Mouse (Mus musculus) liver, embryonic 16.5 days (tissue): ENCODE data around the gene Rnf44. TPM values are rescaled to one million over a fixed set of nuclear protein-coding genes. Genes with fewer than 3 reads are reported as not detected.

ENCODE experiments used
- ATAC-seq: fragments of 200-750 bp; cut with Nextera tagmentation; 2 replicates; pipeline ENCODE4 v1.8.0; 2017; ENCODE audit warnings: low read depth, mild to moderate bottlenecking, moderate number of reproducible peaks, moderate library complexity
- H3K27ac ChIP-seq: fragments of 300-500 bp; sonication (generic); 2 replicates; pipeline ENCODE4 v1.5.1; 2014; ENCODE audit warnings: mild to moderate bottlenecking, low read length
- H3K27me3 ChIP-seq: fragments of 300-500 bp; sonication (generic); 2 replicates; pipeline ENCODE4 v1.6.1; 2014; ENCODE audit warnings: low read depth, low read length, mixed read lengths; ENCODE audit not compliant: control insufficient read depth, insufficient read depth
- H3K36me3 ChIP-seq: fragments of 300-500 bp; sonication (generic); 2 replicates; pipeline ENCODE4 v1.6.1; 2014; ENCODE audit warnings: mild to moderate bottlenecking; ENCODE audit not compliant: control insufficient read depth, insufficient read depth
- H3K4me1 ChIP-seq: fragments of 300-500 bp; sonication (generic); 2 replicates; pipeline ENCODE4 v1.6.1; 2014; ENCODE audit warnings: low read depth, low read length, mixed read lengths; ENCODE audit not compliant: control insufficient read depth
- H3K4me2 ChIP-seq: fragments of 300-500 bp; sonication (generic); 2 replicates; pipeline ENCODE4 v1.6.1; 2014; ENCODE audit warnings: low read depth, low read length, mixed read lengths
- H3K4me3 ChIP-seq: fragments of 300-500 bp; sonication (generic); 2 replicates; pipeline ENCODE4 v1.5.1; 2014; ENCODE audit warnings: low read depth, mild to moderate bottlenecking, low read length
- H3K9ac ChIP-seq: fragments of 300-500 bp; sonication (generic); 2 replicates; pipeline ENCODE4 v1.6.1; 2014; ENCODE audit warnings: low read depth, low read length
- H3K9me3 ChIP-seq: fragments of 300-500 bp; sonication (generic); replicated peaks from 2 replicates; pipeline ENCODE4 v1.6.1; 2016; ENCODE audit warnings: low read length; ENCODE audit not compliant: control insufficient read depth
- WGBS: fragments of 180-500 bp; shearing (Covaris S2); extraction: QIAGEN DNeasy Blood & Tissue Kit; methylation state at CpG from one replicate; pipeline ENCODE4 v1.1.7; 2014; ENCODE audit not compliant: insufficient replicate concordance; 5-methylcytosine and 5-hydroxymethylcytosine counted together
- polyA plus RNA-seq: library from polyadenylated mRNA; unstranded; fragments of >200 nt; fragmentation: Nextera tagmentation; extraction: Ambion mirVana; gene quantifications from 2 replicates; pipeline ENCODE4 v1.2.1, GENCODE M21; 2015

Rnf44 gene
- polyA plus RNA-seq, 1 experiment from 2014 or later: 27.8 TPM

DNA sequence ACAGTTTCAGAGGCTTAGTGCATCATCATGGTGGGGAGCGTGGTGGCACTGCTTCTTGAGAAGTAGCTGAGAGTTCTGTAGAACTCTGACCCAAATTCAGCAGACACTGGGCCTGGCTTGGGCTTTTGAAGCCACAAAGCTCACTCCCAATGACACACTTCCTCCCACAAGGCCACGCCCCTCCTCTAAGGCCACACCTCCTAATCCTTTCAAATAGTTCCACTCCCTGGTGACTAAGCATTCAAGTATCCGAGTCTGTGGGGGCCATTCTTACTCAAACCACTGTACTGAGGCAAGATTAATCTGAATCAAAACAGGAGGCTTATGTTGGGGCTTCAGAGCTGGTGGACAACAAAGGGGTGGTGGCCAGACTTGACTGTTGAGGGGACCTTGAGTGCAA is 17.2 kb upstream of the Rnf44 start:
- Histone ChIP-seq H3K4me3 (no peak overlapping the region), H3K9ac (no peak overlapping the region), H3K4me2 (no peak overlapping the region), H3K4me1 (no peaks in the 10 kb centered on the region), H3K27me3 (no peaks in the 10 kb centered on the region), H3K27ac (no peak overlapping the region), H3K36me3 (no peaks in the 10 kb centered on the region), H3K9me3 (no peaks in the 10 kb centered on the region)
- WGBS: 52% methylated on average over 3 of the region's 3 CpGs
- no peak for ATAC-seq

DNA sequence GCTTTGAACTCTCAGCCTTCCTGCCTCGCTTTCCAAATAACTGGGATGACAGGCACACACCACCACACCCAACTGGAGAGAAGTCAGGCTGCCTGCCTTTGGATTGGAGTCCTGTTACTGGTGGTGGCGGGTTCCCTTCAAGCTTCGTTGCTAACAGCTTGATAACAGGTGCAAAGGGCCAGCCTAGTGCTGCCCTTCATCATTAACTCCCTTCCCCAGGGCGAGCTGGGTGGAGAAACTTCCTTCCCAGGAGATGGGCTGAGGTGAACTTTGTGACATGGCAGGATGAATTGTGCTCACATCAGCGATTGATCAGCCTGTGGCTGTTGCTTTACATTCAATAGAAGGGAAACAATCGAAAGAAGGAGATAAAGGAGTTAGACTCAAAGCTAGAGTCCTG is 11.2 kb upstream of the Rnf44 start:
- WGBS: 42% methylated on average over 6 of the region's 6 CpGs
- Histone ChIP-seq H3K9me3 (no peaks in the 10 kb centered on the region), H3K9ac (no peak overlapping the region), H3K4me2 (no peak overlapping the region), H3K27ac (no peak overlapping the region), H3K27me3 (no peaks in the 10 kb centered on the region), H3K36me3 (no peaks in the 10 kb centered on the region), H3K4me3 (no peak overlapping the region), H3K4me1 (no peaks in the 10 kb centered on the region; the same call in none of the 2 replicates)
- no peak for ATAC-seq

DNA sequence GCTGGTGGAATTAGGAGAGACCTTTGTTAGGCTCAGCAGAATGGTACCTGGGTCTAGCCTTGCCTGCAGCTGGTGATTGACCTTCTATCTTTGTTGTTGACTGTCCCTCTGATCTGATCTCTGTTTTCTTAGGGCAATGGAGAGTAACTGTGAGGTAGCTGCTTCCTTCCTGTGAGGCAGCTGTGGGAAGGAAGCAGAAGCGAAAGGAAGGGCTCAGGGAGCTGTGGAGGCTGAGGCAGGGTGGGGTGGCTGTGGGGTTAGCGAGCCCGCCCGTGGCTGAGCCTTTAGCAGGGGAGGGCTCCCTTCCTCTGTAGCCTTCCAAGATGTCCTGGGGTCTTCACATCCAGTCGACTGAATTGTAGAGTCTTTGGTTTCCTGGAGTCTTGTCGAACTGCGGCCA is 8.8 kb upstream of the Rnf44 start:
- Histone ChIP-seq H3K27ac (no peak overlapping the region), H3K36me3 (no peaks in the 10 kb centered on the region), H3K9me3 (no peaks in the 10 kb centered on the region), H3K9ac (no peak overlapping the region), H3K4me1 (no peaks in the 10 kb centered on the region; the same call in none of the 2 replicates), H3K4me3 (no peak overlapping the region), H3K4me2 (peak overlapping the region; percentile 2), H3K27me3 (no peaks in the 10 kb centered on the region)
- 35% methylated on average over 7 of the region's 7 CpGs for WGBS
- no peak for ATAC-seq

DNA sequence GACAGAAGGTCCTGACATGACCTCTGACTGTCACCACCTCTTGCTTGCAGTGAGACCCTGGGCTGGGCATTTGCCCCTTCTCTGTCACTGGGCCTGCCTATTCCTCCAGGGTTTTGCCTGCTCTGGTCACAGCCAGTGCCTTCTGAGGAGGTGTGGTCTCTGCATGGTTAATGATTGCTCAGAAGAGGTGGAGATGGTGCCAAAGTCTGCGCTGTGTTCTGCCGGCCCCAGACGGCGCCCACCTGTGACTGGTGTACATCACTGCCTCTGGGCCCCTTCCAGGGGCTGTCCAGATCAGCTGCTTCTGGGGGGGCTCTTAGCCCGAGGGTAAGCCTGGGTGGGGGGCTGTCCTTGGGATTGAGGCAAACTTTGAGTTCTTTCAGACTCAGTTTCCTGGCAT is 7.5 kb upstream of the Rnf44 start, which contains the start of gene Cdhr2:
Cdhr2 (plus strand) TSS at position 219 of the 400 bp plus-strand sequence.
- Histone ChIP-seq H3K4me3 (peak within 1 kb of the TSS; percentile 40), H3K27me3 (no peaks in the 10 kb centered on the region), H3K4me1 (no peaks in the 10 kb centered on the region; the same call in none of the 2 replicates), H3K9me3 (no peaks in the 10 kb centered on the region), H3K27ac (peak within 1 kb of the TSS; percentile 13; the same call in 1 of the 2 replicates), H3K9ac (no peak within 1 kb of the TSS; the same call in 1 of the 2 replicates), H3K4me2 (peak within 1 kb of the TSS; percentile 2), H3K36me3 (no peaks in the 10 kb centered on the region)
- ATAC-seq: peak; percentile 86
- WGBS: 49% methylated on average over 5 of the region's 5 CpGs

DNA sequence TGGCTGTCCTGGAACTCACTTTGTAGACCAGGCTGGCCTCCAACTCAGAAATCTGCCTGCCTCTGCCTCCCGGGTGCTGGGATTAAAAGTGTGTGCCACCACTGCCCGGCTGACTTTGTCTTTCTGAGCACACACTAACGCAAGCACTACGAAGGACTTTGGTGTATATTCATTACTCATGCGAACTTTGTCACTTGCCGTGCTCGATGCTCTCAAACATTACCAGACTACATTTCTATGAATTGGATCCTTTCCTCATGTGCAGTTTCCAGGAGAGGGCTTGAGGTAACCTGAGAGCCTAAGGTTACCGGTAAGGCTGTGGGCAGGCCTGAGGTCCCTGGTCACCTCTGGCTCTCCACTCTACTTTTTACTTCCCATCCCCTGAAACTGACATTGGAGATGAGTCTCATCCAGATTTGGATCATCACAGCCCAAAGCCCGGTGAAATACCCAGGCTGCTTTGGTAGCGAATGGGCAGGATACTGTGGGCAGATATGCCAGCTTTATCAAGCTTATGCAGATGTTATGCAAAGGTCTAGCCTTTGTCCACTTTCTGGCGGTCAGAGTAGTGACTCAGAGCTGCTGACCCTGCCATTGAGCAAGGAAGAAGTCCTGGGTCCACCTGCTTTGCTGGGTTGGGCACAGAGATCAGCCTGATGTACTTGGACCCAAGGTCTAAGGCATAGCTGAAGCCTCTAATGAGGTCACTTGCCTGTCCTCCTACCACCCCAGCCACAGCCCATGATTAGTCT is 1.9 kb upstream of the Rnf44 start:
- Histone ChIP-seq H3K4me1 (peaks cover 29% of the 10 kb centered on the region), H3K9ac (no peak overlapping the region), H3K4me2 (no peak overlapping the region), H3K27me3 (no peaks in the 10 kb centered on the region), H3K27ac (no peak overlapping the region), H3K9me3 (no peaks in the 10 kb centered on the region), H3K36me3 (no peaks in the 10 kb centered on the region), H3K4me3 (no peak overlapping the region)
- ATAC-seq: no peak
- WGBS: 70% methylated on average over 11 of the region's 11 CpGs

DNA sequence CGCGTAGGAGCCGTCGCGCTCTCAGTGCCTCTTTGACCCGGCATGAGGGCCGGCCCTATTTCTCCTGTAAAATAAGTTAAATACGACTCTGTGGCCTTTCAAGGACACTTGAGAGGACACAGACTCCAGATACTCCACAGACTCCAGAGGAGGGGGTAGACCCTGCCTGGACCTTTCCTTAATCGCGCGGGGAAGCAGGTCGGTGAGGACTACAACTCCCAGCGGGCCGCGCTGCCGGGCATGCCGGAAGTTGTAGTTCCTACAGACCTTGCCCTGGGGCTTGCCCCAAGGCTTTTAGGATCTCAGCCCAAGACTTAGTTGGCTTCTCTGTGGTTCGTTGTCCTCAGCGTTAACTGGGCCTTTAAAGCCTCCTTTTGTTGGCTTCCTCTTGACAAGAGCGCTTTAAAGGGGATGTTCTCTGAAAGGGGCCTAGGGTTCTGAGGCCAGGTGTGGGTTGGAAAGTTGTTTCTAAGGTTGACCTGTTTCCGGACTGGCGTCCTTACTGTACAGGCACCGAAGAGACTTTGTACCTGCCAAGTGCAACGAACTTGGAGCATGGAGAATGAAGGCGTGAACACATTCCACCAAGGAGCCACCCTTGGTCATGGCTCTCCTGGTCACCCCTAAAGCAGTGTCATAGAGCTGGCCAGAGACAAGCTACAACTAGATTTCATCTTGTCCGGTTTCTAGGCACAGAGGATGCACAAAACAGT is 797 bp upstream of the Rnf44 start:
- ATAC-seq: peak; percentile 66
- H3K4me3 ChIP-seq: peak overlapping the region; percentile 82
- H3K9me3 ChIP-seq: no peaks in the 10 kb centered on the region
- WGBS: 14% methylated on average over 26 of the region's 26 CpGs
- no peaks in the 10 kb centered on the region for H3K36me3 ChIP-seq
- peak overlapping the region; percentile 96 for H3K27ac ChIP-seq
- peak overlapping the region; percentile 95 for H3K4me2 ChIP-seq
- H3K9ac ChIP-seq: peak overlapping the region; percentile 71
- H3K4me1 ChIP-seq: peaks cover 31% of the 10 kb centered on the region
- H3K27me3 ChIP-seq: no peaks in the 10 kb centered on the region

DNA sequence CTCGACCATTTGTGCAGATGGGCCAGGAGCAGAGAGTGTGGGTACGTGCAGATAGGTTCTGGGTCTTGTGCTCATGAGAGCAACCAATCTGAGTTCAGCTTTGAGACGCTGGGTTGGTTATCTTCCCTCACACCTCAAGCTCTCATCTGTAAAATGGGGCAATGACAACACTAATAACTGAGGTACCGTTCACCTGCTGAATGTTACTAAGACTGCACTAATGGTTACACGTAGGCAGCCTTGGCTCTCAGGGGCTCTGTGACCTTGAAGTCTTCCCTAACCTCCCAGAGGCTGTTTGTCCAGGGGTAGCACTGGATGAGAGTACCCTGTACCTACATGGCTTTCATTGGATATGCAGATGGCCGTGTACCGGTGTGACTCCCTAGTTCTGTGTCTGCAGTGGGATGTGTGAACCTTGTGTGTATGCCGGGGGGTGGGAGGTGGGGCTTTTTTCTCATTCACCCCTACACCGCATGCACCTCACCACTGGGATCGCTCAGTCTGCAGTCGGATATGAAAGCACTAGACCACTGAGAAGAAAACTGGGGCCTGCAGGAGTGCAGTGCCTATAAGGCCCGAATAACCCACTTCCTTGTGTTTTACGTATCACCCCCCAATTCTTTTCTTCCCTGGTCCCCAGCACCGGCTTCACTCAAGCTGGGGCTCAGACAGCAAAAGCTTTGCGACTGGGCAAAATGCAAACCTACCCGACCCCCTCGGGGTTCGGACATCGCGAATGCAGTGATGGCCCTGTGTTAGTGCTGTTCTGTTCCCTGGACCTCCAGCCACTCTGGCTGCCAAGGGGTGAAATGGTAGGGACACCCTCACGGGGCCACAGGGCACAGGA is 773 bp downstream of the Rnf44 start:
- Histone ChIP-seq H3K4me1 (peaks cover 41% of the 10 kb centered on the region), H3K9me3 (no peaks in the 10 kb centered on the region), H3K36me3 (no peaks in the 10 kb centered on the region), H3K9ac (peak overlapping the region; percentile 85), H3K27me3 (no peaks in the 10 kb centered on the region), H3K4me3 (peak overlapping the region; percentile 82), H3K4me2 (peak overlapping the region; percentile 95), H3K27ac (peak overlapping the region; percentile 96)
- 5% methylated on average over 21 of the region's 21 CpGs for WGBS
- ATAC-seq: no peak

DNA sequence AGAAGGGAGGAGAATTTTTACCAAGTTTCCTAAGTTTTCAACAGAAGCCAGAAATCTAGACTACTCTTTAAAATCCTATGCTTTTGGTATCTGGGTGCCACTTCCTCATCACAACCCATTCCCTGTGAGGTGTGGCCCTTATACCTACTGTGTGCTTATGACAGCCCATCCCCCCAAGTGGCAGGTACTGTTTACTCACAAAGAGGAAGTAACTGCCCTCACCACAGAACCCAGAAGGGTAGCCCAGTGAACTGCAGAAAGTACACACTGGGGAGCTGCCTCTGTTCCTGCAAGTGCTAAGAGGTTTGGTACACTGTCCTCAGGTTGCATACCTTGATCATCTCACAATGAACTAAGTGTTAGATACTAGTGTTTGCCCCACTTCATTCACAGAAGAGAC is 2.0 kb downstream of the Rnf44 start:
- no peak for ATAC-seq
- H3K27ac ChIP-seq: peak overlapping the region; percentile 18
- H3K4me1 ChIP-seq: peaks cover 43% of the 10 kb centered on the region
- peak overlapping the region; percentile 82 for H3K4me3 ChIP-seq
- peak overlapping the region; percentile 85 for H3K9ac ChIP-seq
- H3K4me2 ChIP-seq: peak overlapping the region; percentile 95
- no peaks in the 10 kb centered on the region for H3K36me3 ChIP-seq
- H3K9me3 ChIP-seq: no peaks in the 10 kb centered on the region
- no peaks in the 10 kb centered on the region for H3K27me3 ChIP-seq
